Mouse (Mus musculus): ENCODE measurements around the gene Ctsl. TPM values are rescaled to one million over a fixed set of nuclear protein-coding genes. Genes with fewer than 3 reads are reported as not detected.

Gene Ctsl
- total RNA-seq, 2 experiments from 2014 or later: 260 to 267 TPM

DNA sequence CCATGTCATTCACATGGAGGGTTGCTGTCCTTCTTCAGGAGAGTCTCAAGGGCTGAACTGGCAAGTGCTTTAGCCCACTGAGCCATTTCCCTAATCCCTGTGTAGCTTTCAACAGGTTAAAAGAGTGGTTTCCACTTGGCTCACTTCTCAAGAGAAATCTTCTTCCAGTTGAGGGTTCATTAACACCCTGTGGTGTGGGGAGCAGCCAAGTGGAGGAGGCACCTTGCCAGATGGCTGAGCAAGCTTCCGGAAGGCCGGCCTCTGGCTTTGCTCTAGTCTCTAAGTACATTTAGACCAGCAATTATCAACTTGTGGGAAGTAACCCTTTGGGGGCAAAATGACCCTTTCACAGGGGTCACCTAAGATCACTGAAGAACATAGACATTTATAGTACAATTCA is 52.3 kb downstream of the Ctsl start:
- peak; percentile 59 to 75 for DNase-seq
- intact Hi-C loops (cut with DNase I): loop anchor here (10.0 kb wide), 1 partner anchor 926 kb away; no protein-coding TSS in a partner anchor

DNA sequence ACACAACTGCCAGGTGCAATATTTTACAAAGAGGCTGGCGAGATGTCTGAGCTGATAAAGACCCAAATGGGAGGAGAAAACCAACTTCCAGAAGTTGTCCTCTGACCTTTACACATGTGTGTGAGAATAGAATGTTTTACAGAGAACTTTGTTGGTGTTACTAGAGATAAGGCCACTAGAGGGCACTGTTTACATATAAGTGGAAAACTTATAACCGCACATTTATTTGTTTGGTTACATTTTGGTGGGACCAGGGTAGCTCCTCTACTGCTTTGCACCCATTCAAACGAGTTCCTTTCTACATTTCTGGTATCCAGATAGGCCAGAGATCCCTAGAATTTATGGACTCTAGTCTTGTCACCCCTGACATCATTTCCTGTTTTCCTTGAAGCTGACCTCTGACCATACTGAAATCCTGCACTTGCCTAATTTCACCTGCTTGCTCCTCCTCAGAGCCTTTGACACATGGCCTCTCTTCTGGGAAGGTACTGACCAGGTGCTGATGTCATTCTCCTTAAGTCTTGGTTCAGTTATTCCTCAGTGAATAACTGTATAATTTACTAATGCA is 55.1 kb downstream of the Ctsl start:
- peak in 1 of 2 experiments; percentile 45 for DNase-seq

DNA sequence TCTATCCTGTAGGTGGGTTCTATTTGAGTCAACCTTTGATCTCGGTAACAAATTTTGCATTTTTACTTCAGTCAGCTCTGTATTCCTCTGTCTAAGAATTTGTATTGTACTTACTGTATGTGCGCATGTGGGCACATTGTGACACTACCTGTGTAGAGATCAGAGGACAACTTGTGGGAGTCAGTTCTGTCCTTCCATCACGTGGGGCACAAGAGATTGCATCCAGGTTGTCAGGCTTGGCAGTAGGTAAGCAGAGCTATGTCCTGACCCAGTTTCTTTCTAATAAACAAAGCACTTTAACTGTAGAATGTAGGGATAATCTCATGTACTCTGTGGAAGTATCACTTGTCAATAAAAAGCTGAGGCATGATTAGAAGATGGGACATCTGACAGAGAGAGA is 56.6 kb downstream of the Ctsl start:
- intact Hi-C loops (cut with DNase I): loop anchor here (2.0 to 10.0 kb wide), 3 partner anchors 55 to 931 kb away; partner anchors contain the start of gene Habp4
- DNase-seq: no peak

More for the DNA sequence above, 55.1 kb downstream of the Ctsl start:
- intact Hi-C loops (cut with DNase I): loop anchor here (1.0 to 10.0 kb wide), 3 partner anchors 53 to 929 kb away; no protein-coding TSS in a partner anchor

DNA sequence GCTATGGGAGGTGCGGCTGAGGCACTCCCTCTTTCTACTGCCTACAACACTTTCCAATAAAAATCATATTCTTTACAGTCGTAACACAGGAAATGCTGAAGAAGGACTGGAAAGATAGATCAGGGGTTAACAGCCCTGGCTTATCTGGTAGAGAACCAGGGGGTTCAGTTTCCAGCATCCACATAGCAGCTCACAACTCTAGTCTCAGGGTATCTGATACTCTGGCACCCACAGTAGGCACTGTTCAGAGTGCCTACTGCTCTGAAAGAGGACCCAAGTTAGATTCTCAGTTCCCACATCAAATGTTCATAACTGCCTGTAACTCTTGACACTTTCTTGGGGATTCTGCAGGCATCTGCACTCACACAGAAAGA is 57.8 kb downstream of the Ctsl start:
- DNase-seq: no peak
- intact Hi-C loops (cut with DNase I): loop anchor here (5.0 to 10.0 kb wide), 2 partner anchors 151 to 932 kb away; partner anchors contain the start of gene Habp4

DNA sequence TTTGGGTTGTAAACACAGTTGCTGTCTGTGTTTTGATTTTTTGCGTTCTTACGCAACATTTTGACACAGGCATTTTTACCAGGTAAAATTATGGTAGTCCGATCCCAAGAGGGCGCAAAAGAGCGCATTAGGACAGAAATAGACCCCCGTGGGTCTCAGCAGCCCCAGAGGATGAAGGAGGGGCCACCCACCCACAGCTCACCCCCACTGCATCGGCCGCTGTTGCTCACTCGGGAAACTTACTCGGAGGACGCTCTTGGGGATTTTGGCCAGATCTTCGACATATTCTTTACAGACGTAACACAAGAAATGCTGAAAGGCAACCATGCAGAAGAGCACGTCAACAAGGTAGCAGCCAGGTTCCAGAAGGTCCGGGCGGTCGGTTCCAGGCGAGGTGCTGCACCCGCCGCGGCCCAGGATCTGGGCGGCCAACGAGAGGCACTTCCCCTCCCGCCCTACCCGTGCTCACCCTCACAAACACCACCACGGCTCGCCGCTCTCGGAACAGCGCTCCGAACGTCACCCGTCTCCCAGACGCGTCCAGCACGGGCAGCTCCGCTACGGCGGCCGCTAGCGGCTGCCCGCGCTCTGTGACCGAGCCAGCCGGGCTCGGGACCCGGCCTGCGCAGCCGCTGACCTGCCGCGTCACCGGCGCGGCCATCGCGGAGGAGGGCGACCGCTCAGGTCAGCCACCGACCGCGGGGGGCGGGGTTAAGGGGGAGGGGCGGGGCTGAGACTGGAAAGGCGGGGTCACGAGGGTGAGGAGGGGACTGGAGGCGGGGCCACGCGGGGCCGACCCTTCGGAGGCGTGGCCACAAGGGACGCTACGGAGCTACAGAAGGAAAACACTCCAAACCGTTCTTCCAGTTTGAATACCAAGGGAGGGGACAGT is 58.4 kb downstream of the Ctsl start, which contains the start of gene Aaed1:
TSS of gene Aaed1 (minus strand) at position 687 of the 892 bp plus-strand sequence.
- intact Hi-C loops (cut with DNase I): loop anchor here (5.0 to 10.0 kb wide), 2 partner anchors 150 to 933 kb away; partner anchors contain the start of gene Habp4
- DNase-seq: peak; percentile 93 to 94

DNA sequence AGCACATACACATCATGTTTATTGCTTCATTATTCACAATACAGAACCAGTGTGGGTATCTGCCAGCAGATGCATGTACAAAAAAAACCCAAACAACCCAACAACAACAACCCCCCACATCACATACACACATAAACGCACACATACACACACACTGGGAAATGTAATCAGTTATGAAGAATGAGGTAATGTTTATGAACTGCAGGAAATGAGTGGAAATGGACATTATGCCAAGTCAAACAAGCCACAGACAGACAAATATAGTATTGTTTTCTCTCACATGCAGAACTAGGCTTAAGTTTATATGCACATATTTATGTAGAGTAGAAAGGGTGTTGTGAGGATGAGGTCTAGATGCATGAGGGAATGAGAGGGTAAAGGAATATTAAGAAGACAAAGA is 59.4 kb downstream of the Ctsl start:
- DNase-seq: no peak
- intact Hi-C loops (cut with DNase I): loop anchor here (5.0 to 10.0 kb wide), 2 partner anchors 149 to 934 kb away; partner anchors contain the start of gene Habp4

DNA sequence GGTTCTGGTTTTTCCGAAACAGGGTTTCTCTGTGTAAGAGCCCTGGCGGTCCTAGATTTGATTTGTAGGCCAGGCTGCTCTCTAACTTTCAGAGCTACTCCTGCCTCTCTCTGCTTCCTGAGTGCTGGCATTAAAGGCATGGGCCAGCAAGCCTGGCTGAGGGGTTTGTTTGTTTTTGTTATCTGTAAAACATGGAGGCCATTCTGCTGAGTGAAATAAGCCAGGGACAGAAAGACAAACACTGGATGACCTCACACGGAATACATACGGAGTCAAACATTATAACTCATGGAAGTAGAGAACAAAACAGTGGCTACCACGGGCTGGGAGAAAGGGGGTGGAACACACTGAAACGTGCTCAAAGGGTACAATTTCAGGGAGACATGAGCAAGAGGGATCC is 60.1 kb downstream of the Ctsl start:
- intact Hi-C loops (cut with DNase I): loop anchor here (5.0 to 10.0 kb wide), 2 partner anchors 148 to 934 kb away; partner anchors contain the start of gene Habp4
- no peak for DNase-seq

DNA sequence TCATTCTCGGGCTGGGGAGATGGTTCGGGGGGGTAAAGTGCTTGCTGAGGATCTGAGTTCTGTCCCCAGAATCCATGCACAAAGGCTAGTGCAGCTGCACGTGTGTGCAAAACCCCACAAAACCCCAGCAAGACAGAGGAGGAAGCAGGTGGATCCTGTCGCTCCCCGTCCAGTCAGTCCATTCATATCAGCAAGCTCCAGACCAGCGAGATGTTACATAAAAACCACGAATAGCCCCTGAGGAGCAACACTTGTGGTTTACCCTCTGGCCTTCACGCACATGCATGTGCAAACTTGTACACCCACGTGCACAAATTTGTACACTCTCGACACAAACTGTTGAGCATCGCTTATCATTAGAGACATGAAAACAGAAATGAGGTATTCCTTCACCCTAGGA is 60.8 kb downstream of the Ctsl start:
- intact Hi-C loops (cut with DNase I): loop anchor here (1.0 to 10.0 kb wide), 5 partner anchors 62 to 935 kb away; partner anchors contain the start of gene Habp4
- DNase-seq: no peak

Other genes with a start within 250 kb of the Ctsl start
- 1 to 10 TPM; 1.4 to 1.8 TPM for gene Slc35d2, start 241.5 kb downstream of the Ctsl start, total RNA-seq (2021)
- 10 to 100 TPM; 19.4 to 20.3 TPM for gene Zfp367, start 217.7 kb downstream of the Ctsl start, total RNA-seq (2021)
- 10 to 100 TPM; 42.5 to 43.5 TPM for gene Habp4, start 209.1 kb downstream of the Ctsl start, total RNA-seq (2021)
- gene Cdc14b, start 95.6 kb downstream of the Ctsl start, total RNA-seq (2021): 1 to 10 TPM; 8.9 to 9.0 TPM
- gene Aaed1, start 58.2 kb downstream of the Ctsl start, total RNA-seq (2021): 10 to 100 TPM; 51.9 to 58.6 TPM
- gene Cdk20, start 61.4 kb upstream of the Ctsl start, total RNA-seq (2021): 1 to 10 TPM; 3.4 to 5.0 TPM
- gene Fam240b, start 126.9 kb upstream of the Ctsl start, total RNA-seq (2021): not detected

Data from heart, postnatal 14 days (tissue).